Mouse (Mus musculus): Measurements from ENCODE around the gene Gm21988. TPM values are rescaled to one million over a fixed set of nuclear protein-coding genes. Genes with fewer than 3 reads are reported as not detected.

The Gm21988 gene
- polyA plus RNA-seq (2016; fragmentation: Nextera tagmentation; extraction: Ambion mirVana) = 11.3 and 14.6 TPM in 2 replicates

GRCm38 (mm10) chr11:70239541-70240279 is at the start of gene Gm21988, which contains the start of gene Rnasek:
Gm21988 (minus strand) TSS chr11:70239830.
Rnasek (minus strand) TSS chr11:70239842.
- 0% methylated on average over 34 of the region's 35 CpGs for WGBS
- Histone ChIP-seq H3K4me2 (replicated peaks) (peak within 1 kb of the TSS; percentile 98), H3K9ac (peak within 1 kb of the TSS; percentile 92), H3K9me3 (replicated peaks) (no peaks in the 10 kb centered on the region), H3K27me3 (no peaks in the 10 kb centered on the region), H3K4me1 (peaks cover 26% of the 10 kb centered on the region), H3K27ac (peak within 1 kb of the TSS; percentile 85), H3K4me3 (peak within 1 kb of the TSS; percentile 91), H3K36me3 (peaks cover 14% of the 10 kb centered on the region)
- peak; percentile 26 for ATAC-seq (ENCODE audit: low FRiP score)

DNA sequence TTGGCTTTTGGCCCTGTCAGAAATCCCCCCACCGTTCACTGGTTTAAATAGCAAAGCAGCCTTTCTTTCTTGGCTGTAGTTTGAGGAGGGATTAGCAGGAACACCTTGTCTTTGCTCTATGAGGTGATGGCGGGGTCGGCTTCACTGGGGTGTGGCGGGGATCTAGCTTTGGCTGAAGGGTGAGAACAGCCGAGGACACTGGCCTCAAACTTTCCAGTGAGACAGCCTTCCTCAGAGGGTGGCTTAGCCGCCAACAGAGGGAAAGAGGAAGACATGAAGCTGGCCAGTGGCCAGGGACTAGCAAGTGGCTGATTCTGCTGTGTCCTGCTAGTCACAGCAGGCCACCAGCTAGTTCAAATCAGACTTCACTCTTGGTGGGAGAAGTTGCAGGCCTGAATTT is 49.6 kb upstream of the Gm21988 start:
- H3K27me3 ChIP-seq = no peaks in the 10 kb centered on the region
- no peaks in the 10 kb centered on the region for H3K4me1 ChIP-seq
- H3K27ac ChIP-seq = no peak overlapping the region
- H3K4me3 ChIP-seq = no peak overlapping the region
- ATAC-seq (ENCODE audit: low FRiP score) = no peak
- H3K9ac ChIP-seq = no peak overlapping the region
- no peak overlapping the region for H3K4me2 ChIP-seq (replicated peaks)
- H3K36me3 ChIP-seq = no peaks in the 10 kb centered on the region
- WGBS = 28% methylated on average over 6 of the region's 6 CpGs
- no peaks in the 10 kb centered on the region for H3K9me3 ChIP-seq (replicated peaks)

GRCm38 (mm10) chr11:70288102-70288501 is 48.5 kb upstream of the Gm21988 start:
- Histone ChIP-seq H3K9me3 (replicated peaks) (no peaks in the 10 kb centered on the region), H3K27me3 (no peaks in the 10 kb centered on the region), H3K27ac (no peak overlapping the region), H3K9ac (no peak overlapping the region), H3K4me1 (no peaks in the 10 kb centered on the region), H3K4me3 (no peak overlapping the region), H3K36me3 (no peaks in the 10 kb centered on the region), H3K4me2 (replicated peaks) (no peak overlapping the region)
- WGBS = 87% methylated on average over 10 of the region's 10 CpGs
- ATAC-seq (ENCODE audit: low FRiP score) = no peak

DNA sequence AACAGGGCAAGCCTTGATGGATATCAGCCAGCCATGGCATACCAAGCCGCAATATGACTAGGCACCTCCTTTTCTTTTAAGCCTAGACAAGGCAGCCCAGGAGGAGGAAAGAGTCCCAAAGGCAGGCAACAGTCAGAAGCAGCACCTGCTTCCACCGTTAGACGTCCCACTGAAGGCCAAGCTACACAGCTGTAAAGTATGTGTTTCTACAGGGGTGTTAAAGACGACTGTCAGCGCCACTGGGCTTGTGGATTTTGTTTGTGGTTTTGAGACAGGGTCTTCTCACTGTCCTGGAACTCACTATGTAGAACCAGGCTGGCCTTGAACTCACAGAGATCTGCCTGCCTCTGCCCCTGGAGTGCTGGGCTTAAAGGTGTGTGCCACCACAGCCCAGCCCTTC is 46.1 kb upstream of the Gm21988 start:
- no peak for ATAC-seq (ENCODE audit: low FRiP score)
- Histone ChIP-seq H3K4me3 (no peak overlapping the region), H3K9me3 (replicated peaks) (no peaks in the 10 kb centered on the region), H3K4me2 (replicated peaks) (no peak overlapping the region), H3K4me1 (no peaks in the 10 kb centered on the region), H3K36me3 (no peaks in the 10 kb centered on the region), H3K27ac (no peak overlapping the region), H3K9ac (no peak overlapping the region), H3K27me3 (no peaks in the 10 kb centered on the region)
- 80% methylated on average over 5 of the region's 5 CpGs for WGBS

- H3K4me3 ChIP-seq = no peak overlapping the region
- no peak overlapping the region for H3K4me2 ChIP-seq (replicated peaks)
- 87% methylated on average over 3 of the region's 3 CpGs for WGBS
- no peaks in the 10 kb centered on the region for H3K36me3 ChIP-seq
- no peaks in the 10 kb centered on the region for H3K9me3 ChIP-seq (replicated peaks)
- H3K27ac ChIP-seq = no peak overlapping the region
- no peaks in the 10 kb centered on the region for H3K27me3 ChIP-seq
- no peak for ATAC-seq (ENCODE audit: low FRiP score)
- no peaks in the 10 kb centered on the region for H3K4me1 ChIP-seq
- no peak overlapping the region for H3K9ac ChIP-seq
These were observed 45.1 kb upstream of the Gm21988 start for GRCm38 (mm10) chr11:70284757-70285156.

DNA sequence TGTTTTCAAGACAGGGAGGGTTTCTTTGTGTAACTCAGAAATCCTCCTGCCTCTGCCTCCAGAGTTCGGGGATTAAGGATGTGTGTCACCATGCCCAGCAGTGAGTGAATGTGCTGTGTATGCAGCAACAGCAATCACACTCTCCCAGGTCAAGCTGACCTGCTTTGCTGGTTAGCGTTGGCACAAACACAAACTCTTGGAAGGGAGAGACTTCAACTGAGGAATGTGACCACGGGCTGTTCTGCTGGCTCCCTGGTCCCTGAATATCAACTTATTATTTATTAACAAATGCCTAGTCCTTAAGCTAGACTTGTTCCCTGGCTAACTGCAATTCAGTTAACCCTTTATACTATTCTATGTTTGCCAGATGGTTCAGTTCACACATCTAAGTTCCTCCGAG is 44.0 kb upstream of the Gm21988 start:
- Histone ChIP-seq H3K4me2 (replicated peaks) (no peak overlapping the region), H3K4me3 (no peak overlapping the region), H3K36me3 (no peaks in the 10 kb centered on the region), H3K27me3 (no peaks in the 10 kb centered on the region), H3K9ac (no peak overlapping the region), H3K27ac (no peak overlapping the region), H3K9me3 (replicated peaks) (no peaks in the 10 kb centered on the region), H3K4me1 (no peaks in the 10 kb centered on the region)
- no peak for ATAC-seq (ENCODE audit: low FRiP score)
- 85% methylated on average over 4 of the region's 4 CpGs for WGBS

- H3K9me3 ChIP-seq (replicated peaks) = no peaks in the 10 kb centered on the region
- no peak overlapping the region for H3K27ac ChIP-seq
- no peaks in the 10 kb centered on the region for H3K36me3 ChIP-seq
- no peaks in the 10 kb centered on the region for H3K4me1 ChIP-seq
- H3K4me2 ChIP-seq (replicated peaks) = no peak overlapping the region
- 75% methylated on average over 3 of the region's 3 CpGs for WGBS
- no peaks in the 10 kb centered on the region for H3K27me3 ChIP-seq
- no peak overlapping the region for H3K4me3 ChIP-seq
- H3K9ac ChIP-seq = no peak overlapping the region
- no peak for ATAC-seq (ENCODE audit: low FRiP score)
These were observed 40.8 kb upstream of the Gm21988 start for GRCm38 (mm10) chr11:70280441-70280840.

- Histone ChIP-seq H3K27me3 (no peaks in the 10 kb centered on the region), H3K9me3 (replicated peaks) (no peaks in the 10 kb centered on the region), H3K4me3 (no peak overlapping the region), H3K36me3 (no peaks in the 10 kb centered on the region), H3K27ac (no peak overlapping the region), H3K9ac (no peak overlapping the region), H3K4me1 (no peaks in the 10 kb centered on the region), H3K4me2 (replicated peaks) (no peak overlapping the region)
- 73% methylated on average over 3 of the region's 3 CpGs for WGBS
- no peak for ATAC-seq (ENCODE audit: low FRiP score)
These were observed 39.3 kb upstream of the Gm21988 start for GRCm38 (mm10) chr11:70278961-70279360.

GRCm38 (mm10) chr11:70271641-70272040 is 32.0 kb upstream of the Gm21988 start:
- Histone ChIP-seq H3K9me3 (replicated peaks) (no peaks in the 10 kb centered on the region), H3K36me3 (no peaks in the 10 kb centered on the region), H3K4me3 (no peak overlapping the region), H3K4me1 (no peaks in the 10 kb centered on the region), H3K9ac (no peak overlapping the region), H3K27me3 (no peaks in the 10 kb centered on the region), H3K4me2 (replicated peaks) (no peak overlapping the region), H3K27ac (no peak overlapping the region)
- 85% methylated on average over 7 of the region's 7 CpGs for WGBS
- ATAC-seq (ENCODE audit: low FRiP score) = no peak

- no peak for ATAC-seq (ENCODE audit: low FRiP score)
- H3K36me3 ChIP-seq = no peaks in the 10 kb centered on the region
- WGBS = 92% methylated on average over 1 of the region's 1 CpGs
- H3K27me3 ChIP-seq = peaks cover 5% of the 10 kb centered on the region; the same call in 1 of the 2 replicates
- no peaks in the 10 kb centered on the region for H3K9me3 ChIP-seq (replicated peaks)
- H3K4me1 ChIP-seq = no peaks in the 10 kb centered on the region
- H3K4me3 ChIP-seq = no peak overlapping the region
- no peak overlapping the region for H3K4me2 ChIP-seq (replicated peaks)
- no peak overlapping the region for H3K27ac ChIP-seq
- H3K9ac ChIP-seq = no peak overlapping the region
These were observed 26.8 kb upstream of the Gm21988 start for GRCm38 (mm10) chr11:70266405-70266804.

DNA sequence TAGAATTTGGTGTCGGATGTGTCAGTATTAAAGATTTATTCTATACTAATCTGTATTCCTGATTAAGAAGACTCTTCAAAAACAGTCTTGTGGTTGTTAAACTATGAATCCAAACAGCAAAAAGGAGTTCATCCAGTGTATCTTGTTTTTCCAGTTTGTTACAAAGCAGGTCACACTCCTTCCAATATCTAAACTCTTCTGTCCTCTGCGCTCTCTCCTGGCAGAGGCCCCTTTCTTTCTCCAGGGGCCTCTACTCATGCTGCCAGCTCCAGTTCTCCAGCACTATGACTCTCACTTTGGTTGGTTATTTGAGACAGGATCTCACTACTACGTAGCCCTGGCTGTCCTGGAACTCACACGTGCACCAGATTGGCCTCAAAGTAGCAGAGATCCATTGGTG is 26.2 kb upstream of the Gm21988 start:
- Histone ChIP-seq H3K9ac (no peak overlapping the region), H3K4me2 (replicated peaks) (no peak overlapping the region), H3K36me3 (no peaks in the 10 kb centered on the region), H3K4me1 (no peaks in the 10 kb centered on the region), H3K9me3 (replicated peaks) (no peaks in the 10 kb centered on the region), H3K27ac (no peak overlapping the region), H3K4me3 (no peak overlapping the region), H3K27me3 (peaks cover 5% of the 10 kb centered on the region; the same call in 1 of the 2 replicates)
- WGBS = 75% methylated on average over 4 of the region's 4 CpGs
- ATAC-seq (ENCODE audit: low FRiP score) = no peak

DNA sequence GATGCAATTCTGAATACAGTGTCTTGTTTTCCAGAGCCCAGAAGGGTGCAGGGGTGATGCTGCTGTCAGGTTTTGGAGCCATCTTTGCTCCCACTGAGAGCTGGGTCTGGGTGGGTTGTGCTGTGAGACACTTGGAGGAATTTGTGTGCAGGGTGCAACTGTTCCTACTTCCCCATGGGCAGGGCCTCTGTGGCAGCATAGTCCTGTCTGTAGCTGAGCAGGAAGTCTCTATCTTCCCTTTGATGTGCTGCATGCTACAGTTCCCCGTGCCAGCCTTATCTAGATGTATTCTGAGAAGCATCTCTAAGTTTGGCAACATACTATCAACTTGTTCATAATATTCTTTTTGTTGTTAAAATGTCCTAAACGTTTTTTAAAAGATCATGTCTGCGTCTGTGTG is 25.6 kb upstream of the Gm21988 start:
- no peak overlapping the region for H3K9ac ChIP-seq
- no peaks in the 10 kb centered on the region for H3K36me3 ChIP-seq
- no peaks in the 10 kb centered on the region for H3K9me3 ChIP-seq (replicated peaks)
- WGBS = 58% methylated on average over 3 of the region's 3 CpGs
- peaks cover 5% of the 10 kb centered on the region; the same call in 1 of the 2 replicates for H3K27me3 ChIP-seq
- no peak for ATAC-seq (ENCODE audit: low FRiP score)
- no peak overlapping the region for H3K4me2 ChIP-seq (replicated peaks)
- H3K4me3 ChIP-seq = no peak overlapping the region
- no peaks in the 10 kb centered on the region for H3K4me1 ChIP-seq
- H3K27ac ChIP-seq = no peak overlapping the region

GRCm38 (mm10) chr11:70259035-70259434 is 19.4 kb upstream of the Gm21988 start:
- Histone ChIP-seq H3K4me1 (peaks cover 10% of the 10 kb centered on the region), H3K9me3 (replicated peaks) (no peaks in the 10 kb centered on the region), H3K27ac (no peak overlapping the region), H3K4me2 (replicated peaks) (no peak overlapping the region), H3K9ac (no peak overlapping the region), H3K4me3 (no peak overlapping the region), H3K27me3 (peaks cover 28% of the 10 kb centered on the region), H3K36me3 (no peaks in the 10 kb centered on the region)
- no peak for ATAC-seq (ENCODE audit: low FRiP score)
- 89% methylated on average over 4 of the region's 4 CpGs for WGBS
